Mouse (Mus musculus): ENCODE data around the gene Fry. TPM values are rescaled to one million over a fixed set of nuclear protein-coding genes. Genes with fewer than 3 reads are reported as not detected.

The Fry gene
- total RNA-seq, 2 experiments from 2014 or later = 194 to 203 TPM

GRCm38 (mm10) chr5:150328686-150329085 is 210.2 kb downstream of the Fry start:
- no peak overlapping the region for H3K27ac ChIP-seq
- intact Hi-C loops (cut with DNase I) = no loop called here
- no peak for DNase-seq (ENCODE audit: extremely low spot score in 1 of 2, low spot score in 2 of 2)
- H3K4me3 ChIP-seq = no peak overlapping the region
- no peak for TF ChIP-seq CTCF (IDR thresholded peaks at IDR 0.05)

GRCm38 (mm10) chr5:150331821-150332220 is 213.4 kb downstream of the Fry start:
- H3K27ac ChIP-seq = no peak overlapping the region
- no peak for DNase-seq (ENCODE audit: extremely low spot score in 1 of 2, low spot score in 2 of 2)
- intact Hi-C loops (cut with DNase I) = no loop called here
- H3K4me3 ChIP-seq = no peak overlapping the region
- TF ChIP-seq CTCF (IDR thresholded peaks at IDR 0.05) = peak; percentile 4; the same call in 1 of the 2 replicates

- intact Hi-C loops (cut with DNase I) = no loop called here
- no peak for DNase-seq (ENCODE audit: extremely low spot score in 1 of 2, low spot score in 2 of 2)
- Histone ChIP-seq H3K4me3 (no peak overlapping the region), H3K27ac (peak overlapping the region; percentile 50; the same call in 1 of the 2 replicates)
- no peak for TF ChIP-seq CTCF (IDR thresholded peaks at IDR 0.05)
Observed at GRCm38 (mm10) chr5:150332810-150333209, 214.4 kb downstream of the Fry start.

- TF ChIP-seq CTCF (IDR thresholded peaks at IDR 0.05) = no peak
- DNase-seq (ENCODE audit: extremely low spot score in 1 of 2, low spot score in 2 of 2) = no peak
- intact Hi-C loops (cut with DNase I) = no loop called here
- no peak overlapping the region; the same call in 1 of the 2 replicates for H3K27ac ChIP-seq
- no peak overlapping the region for H3K4me3 ChIP-seq
Observed at GRCm38 (mm10) chr5:150333328-150333731, 214.9 kb downstream of the Fry start.

GRCm38 (mm10) chr5:150336451-150336850 is 218.0 kb downstream of the Fry start:
- Histone ChIP-seq H3K27ac (no peak overlapping the region; the same call in 1 of the 2 replicates), H3K4me3 (no peak overlapping the region)
- intact Hi-C loops (cut with DNase I) = no loop called here
- DNase-seq (ENCODE audit: extremely low spot score in 1 of 2, low spot score in 2 of 2) = no peak
- no peak for TF ChIP-seq CTCF (IDR thresholded peaks at IDR 0.05)

- intact Hi-C loops (cut with DNase I) = no loop called here
- H3K27ac ChIP-seq = peak overlapping the region; percentile 50; the same call in 1 of the 2 replicates
- DNase-seq (ENCODE audit: extremely low spot score in 1 of 2, low spot score in 2 of 2) = no peak
- TF ChIP-seq CTCF (IDR thresholded peaks at IDR 0.05) = no peak
- no peak overlapping the region for H3K4me3 ChIP-seq
Observed at GRCm38 (mm10) chr5:150337696-150338095, 219.3 kb downstream of the Fry start.

- no peak for DNase-seq (ENCODE audit: extremely low spot score in 1 of 2, low spot score in 2 of 2)
- H3K27ac ChIP-seq = no peak overlapping the region
- no peak for TF ChIP-seq CTCF (IDR thresholded peaks at IDR 0.05)
- intact Hi-C loops (cut with DNase I) = no loop called here
- H3K4me3 ChIP-seq = no peak overlapping the region
Observed at GRCm38 (mm10) chr5:150340944-150341343, 222.5 kb downstream of the Fry start.

- peak; percentile 35 for TF ChIP-seq CTCF (IDR thresholded peaks at IDR 0.05)
- intact Hi-C loops (cut with DNase I) = no loop called here
- DNase-seq (ENCODE audit: extremely low spot score in 1 of 2, low spot score in 2 of 2) = no peak
- H3K4me3 ChIP-seq = no peak overlapping the region
- H3K27ac ChIP-seq = no peak overlapping the region
Observed at GRCm38 (mm10) chr5:150342139-150342538, 223.7 kb downstream of the Fry start.

- Histone ChIP-seq H3K27ac (peak overlapping the region; percentile 78; the same call in 1 of the 2 replicates), H3K4me3 (no peak overlapping the region)
- no peak for TF ChIP-seq CTCF (IDR thresholded peaks at IDR 0.05)
- DNase-seq (ENCODE audit: extremely low spot score in 1 of 2, low spot score in 2 of 2) = no peak
- intact Hi-C loops (cut with DNase I) = loop anchor here (5.0 kb wide), 1 partner anchor 84 kb away; no protein-coding TSS in a partner anchor
Observed at GRCm38 (mm10) chr5:150345946-150346345, 227.5 kb downstream of the Fry start.

GRCm38 (mm10) chr5:150346378-150346777 is 227.9 kb downstream of the Fry start:
- peak overlapping the region; percentile 78; the same call in 1 of the 2 replicates for H3K27ac ChIP-seq
- intact Hi-C loops (cut with DNase I) = loop anchor here (5.0 kb wide), 1 partner anchor 84 kb away; no protein-coding TSS in a partner anchor
- no peak for TF ChIP-seq CTCF (IDR thresholded peaks at IDR 0.05)
- no peak overlapping the region for H3K4me3 ChIP-seq
- DNase-seq (ENCODE audit: extremely low spot score in 1 of 2, low spot score in 2 of 2) = no peak

- TF ChIP-seq CTCF (IDR thresholded peaks at IDR 0.05) = peak; percentile 38
- intact Hi-C loops (cut with DNase I) = loop anchor here (5.0 kb wide), 1 partner anchor 86 kb away; no protein-coding TSS in a partner anchor
- no peak overlapping the region for H3K27ac ChIP-seq
- no peak for DNase-seq (ENCODE audit: extremely low spot score in 1 of 2, low spot score in 2 of 2)
- H3K4me3 ChIP-seq = no peak overlapping the region
Observed at GRCm38 (mm10) chr5:150347845-150348244, 229.4 kb downstream of the Fry start.

- no peak for TF ChIP-seq CTCF (IDR thresholded peaks at IDR 0.05)
- intact Hi-C loops (cut with DNase I) = loop anchor here (5.0 kb wide), 1 partner anchor 86 kb away; no protein-coding TSS in a partner anchor
- Histone ChIP-seq H3K27ac (no peak overlapping the region), H3K4me3 (no peak overlapping the region)
- no peak for DNase-seq (ENCODE audit: extremely low spot score in 1 of 2, low spot score in 2 of 2)
Observed at GRCm38 (mm10) chr5:150348302-150348701, 229.9 kb downstream of the Fry start.

GRCm38 (mm10) chr5:150351191-150351590 is 232.7 kb downstream of the Fry start:
- Histone ChIP-seq H3K27ac (no peak overlapping the region), H3K4me3 (no peak overlapping the region)
- intact Hi-C loops (cut with DNase I) = no loop called here
- no peak for TF ChIP-seq CTCF (IDR thresholded peaks at IDR 0.05)
- no peak for DNase-seq (ENCODE audit: extremely low spot score in 1 of 2, low spot score in 2 of 2)
